Mouse (Mus musculus): ENCODE measurements at regions not wholly inside any gene's neighbourhood (a gene's known extent, or its start where the extent isn't known, plus 50 kb on each side); places are given as distances from the start of the nearest gene placed in this dataset.

- no peak for DNase-seq (ENCODE audit: low read depth)
Measured at GRCm38 (mm10) chr13:102518169-102518882, 175.0 kb upstream of the Cd180 start.

- no peak for DNase-seq (ENCODE audit: low read depth)
Measured at GRCm38 (mm10) chr13:102521427-102521826, 171.9 kb upstream of the Cd180 start.

- DNase-seq (ENCODE audit: low read depth): no peak
Measured at GRCm38 (mm10) chr13:102522080-102522479, 171.3 kb upstream of the Cd180 start.

GRCm38 (mm10) chr13:102526621-102527140 is 166.7 kb upstream of the Cd180 start:
- DNase-seq (ENCODE audit: low read depth): peak; percentile 16

GRCm38 (mm10) chr13:102533784-102534183 is 159.6 kb upstream of the Cd180 start:
- DNase-seq (ENCODE audit: low read depth): no peak

- no peak for DNase-seq (ENCODE audit: low read depth)
Measured at GRCm38 (mm10) chr13:102537424-102538242, 155.7 kb upstream of the Cd180 start.

- DNase-seq (ENCODE audit: low read depth): no peak
Measured at GRCm38 (mm10) chr13:102540436-102540835, 152.9 kb upstream of the Cd180 start.

GRCm38 (mm10) chr13:102544359-102545165 is 148.8 kb upstream of the Cd180 start:
- no peak for DNase-seq (ENCODE audit: low read depth)

- DNase-seq (ENCODE audit: low read depth): no peak
Measured at GRCm38 (mm10) chr13:102545845-102546615, 147.3 kb upstream of the Cd180 start.

- DNase-seq (ENCODE audit: low read depth): no peak
Measured at GRCm38 (mm10) chr13:102548252-102548651, 145.1 kb upstream of the Cd180 start.

GRCm38 (mm10) chr13:102566846-102567572 is 126.3 kb upstream of the Cd180 start:
- DNase-seq (ENCODE audit: low read depth): no peak

- DNase-seq (ENCODE audit: low read depth): no peak
Measured at GRCm38 (mm10) chr13:102569580-102569979, 123.8 kb upstream of the Cd180 start.

- peak; percentile 51 for DNase-seq (ENCODE audit: low read depth)
Measured at GRCm38 (mm10) chr13:102570286-102570685, 123.1 kb upstream of the Cd180 start.

GRCm38 (mm10) chr13:102573286-102573921 is 120.0 kb upstream of the Cd180 start:
- peak; percentile 56 for DNase-seq (ENCODE audit: low read depth)

- no peak for DNase-seq (ENCODE audit: low read depth)
Measured at GRCm38 (mm10) chr13:102576871-102577662, 116.3 kb upstream of the Cd180 start.

GRCm38 (mm10) chr13:102578811-102579210 is 114.5 kb upstream of the Cd180 start:
- DNase-seq (ENCODE audit: low read depth): no peak

GRCm38 (mm10) chr13:102579638-102580037 is 113.7 kb upstream of the Cd180 start:
- peak; percentile 59 for DNase-seq (ENCODE audit: low read depth)

- peak; percentile 65 for DNase-seq (ENCODE audit: low read depth)
Measured at GRCm38 (mm10) chr13:102583984-102584645, 109.2 kb upstream of the Cd180 start.

GRCm38 (mm10) chr13:102586215-102586614 is 107.1 kb upstream of the Cd180 start:
- DNase-seq (ENCODE audit: low read depth): no peak

Data from 416B (cell line).